Mouse (Mus musculus): Measurements from ENCODE around the gene Gm4301. TPM values are rescaled to one million over a fixed set of nuclear protein-coding genes. Genes with fewer than 3 reads are reported as not detected.

Gene Gm4301
- polyA plus RNA-seq (2014; fragmentation: Illumina TruSeq; extraction: RNeasy Lipid Tissue Mini Kit (QIAGEN cat#74804); ENCODE audit: low read depth, low replicate concordance) = not detected

GRCm38 (mm10) chr10:100335376-100335775 lies at the start of gene Gm4301:
Gene Gm4301 (plus strand): TSS chr10:100335676.

GRCm38 (mm10) chr10:100340536-100340935 lies 5.1 kb downstream of the Gm4301 start, which contains the start of gene Gm4302:
Gene Gm4302 (plus strand): TSS chr10:100340836.

GRCm38 (mm10) chr10:100345672-100346071 lies 10.2 kb downstream of the Gm4301 start, which contains the start of gene Gm4303:
Gene Gm4303 (plus strand): TSS chr10:100345972.

GRCm38 (mm10) chr10:100350793-100351192 lies 15.3 kb downstream of the Gm4301 start, which contains the start of gene Gm4305:
Gene Gm4305 (plus strand): TSS chr10:100351093.

GRCm38 (mm10) chr10:100361038-100361437 lies 25.6 kb downstream of the Gm4301 start, which contains the start of gene Gm4307:
Gene Gm4307 (plus strand): TSS chr10:100361338.

DNA sequence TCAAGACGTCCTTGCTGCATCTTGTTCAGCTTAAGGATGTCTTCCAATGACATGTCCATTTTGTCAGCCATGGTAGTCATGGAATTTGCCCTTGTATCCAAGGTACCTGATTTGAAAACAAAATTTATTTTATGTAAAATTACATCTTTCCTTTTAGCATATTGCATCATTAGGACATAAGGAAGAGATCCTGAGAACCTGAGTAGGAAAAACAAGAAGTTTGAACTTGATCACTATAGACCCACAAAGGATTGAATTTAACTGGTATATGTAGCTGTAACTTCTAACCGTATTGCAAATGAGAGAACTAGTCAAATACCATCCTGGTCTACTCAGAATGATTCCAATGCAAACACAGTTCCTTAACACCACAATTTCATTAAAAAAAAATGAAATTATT lies 47.0 kb downstream of the Gm4301 start, which contains the start of gene Gm4312:
TSS of gene Gm4312 (minus strand) at position 101 of the 400 bp plus-strand sequence.

Other genes with a start within 250 kb of the Gm4301 start
- gene Gm4302, start 5.2 kb downstream of the Gm4301 start, polyA plus RNA-seq (2014; fragmentation: Illumina TruSeq; extraction: RNeasy Lipid Tissue Mini Kit (QIAGEN cat#74804); ENCODE audit: low read depth, low replicate concordance) = not detected
- gene Gm4303, start 10.3 kb downstream of the Gm4301 start, polyA plus RNA-seq (2014; fragmentation: Illumina TruSeq; extraction: RNeasy Lipid Tissue Mini Kit (QIAGEN cat#74804); ENCODE audit: low read depth, low replicate concordance) = not detected
- not detected for gene Gm4305, start 15.4 kb downstream of the Gm4301 start, polyA plus RNA-seq (2014; fragmentation: Illumina TruSeq; extraction: RNeasy Lipid Tissue Mini Kit (QIAGEN cat#74804); ENCODE audit: low read depth, low replicate concordance)
- not detected for gene Gm4307, start 25.7 kb downstream of the Gm4301 start, polyA plus RNA-seq (2014; fragmentation: Illumina TruSeq; extraction: RNeasy Lipid Tissue Mini Kit (QIAGEN cat#74804); ENCODE audit: low read depth, low replicate concordance)
- gene Gm4312, start 46.9 kb downstream of the Gm4301 start, polyA plus RNA-seq (2014; fragmentation: Illumina TruSeq; extraction: RNeasy Lipid Tissue Mini Kit (QIAGEN cat#74804); ENCODE audit: low read depth, low replicate concordance) = not detected
- 51.1 TPM for gene Tmtc3, start 151.7 kb downstream of the Gm4301 start, polyA plus RNA-seq (2014; fragmentation: Illumina TruSeq; extraction: RNeasy Lipid Tissue Mini Kit (QIAGEN cat#74804); ENCODE audit: low read depth, low replicate concordance)
- 27.0 TPM for gene Cep290, start 151.9 kb downstream of the Gm4301 start, polyA plus RNA-seq (2014; fragmentation: Illumina TruSeq; extraction: RNeasy Lipid Tissue Mini Kit (QIAGEN cat#74804); ENCODE audit: low read depth, low replicate concordance)